Mouse (Mus musculus) stomach, embryonic 16.5 days (tissue): ENCODE measurements around the gene Krcc1. TPM values are rescaled to one million over a fixed set of nuclear protein-coding genes. Genes with fewer than 3 reads are reported as not detected.
A peak's percentile ranks its signal among the peaks of the same experiment; 100 is the strongest.

Experiments
- ATAC-seq: fragments of 200-750 bp; cut with Nextera tagmentation; 2 replicates; pipeline ENCODE4 v1.8.0; 2017; ENCODE audit warnings: moderate number of reproducible peaks, moderate TSS enrichment; ENCODE audit not compliant: insufficient read depth, low FRiP score
- H3K27ac ChIP-seq: fragments of 300-500 bp; sonication (generic); 2 replicates; pipeline ENCODE4 v1.5.1; 2014; ENCODE audit warnings: low read length
- H3K27me3 ChIP-seq: fragments of 300-500 bp; sonication (generic); 2 replicates; pipeline ENCODE4 v1.6.1; 2014; ENCODE audit warnings: low read length, control low read depth, mixed read lengths; ENCODE audit not compliant: control insufficient read depth, insufficient read depth
- H3K36me3 ChIP-seq: fragments of 300-500 bp; sonication (generic); 2 replicates; pipeline ENCODE4 v1.6.1; 2014; ENCODE audit warnings: low read length; ENCODE audit not compliant: control insufficient read depth, insufficient read depth
- H3K4me1 ChIP-seq: fragments of 300-500 bp; sonication (generic); 2 replicates; pipeline ENCODE4 v1.6.1; 2014; ENCODE audit warnings: low read length, control low read depth, mixed read lengths; ENCODE audit not compliant: control insufficient read depth, insufficient read depth
- H3K4me2 ChIP-seq: fragments of 300-500 bp; sonication (generic); 2 replicates; pipeline ENCODE4 v1.6.1; 2014; ENCODE audit warnings: low read depth, low read length, mixed read lengths
- H3K4me3 ChIP-seq: fragments of 300-500 bp; sonication (generic); replicated peaks from 2 replicates; pipeline ENCODE4 v1.5.1; 2014; ENCODE audit warnings: mild to moderate bottlenecking, low read length
- H3K9ac ChIP-seq: fragments of 300-500 bp; sonication (generic); 2 replicates; pipeline ENCODE4 v1.6.1; 2014; ENCODE audit warnings: low read length
- H3K9me3 ChIP-seq: fragments of 300-500 bp; sonication (generic); replicated peaks from 2 replicates; pipeline ENCODE4 v1.6.1; 2016; ENCODE audit warnings: low read length, control low read depth; ENCODE audit not compliant: control insufficient read depth
- WGBS: fragments of 180-500 bp; shearing (Covaris S2); extraction: QIAGEN DNeasy Blood & Tissue Kit; methylation state at CpG from one replicate; pipeline ENCODE4 v1.1.7; 2014; 5-methylcytosine and 5-hydroxymethylcytosine counted together
- polyA plus RNA-seq: library from polyadenylated mRNA; unstranded; fragments of >200 nt; fragmentation: Nextera tagmentation; extraction: Ambion mirVana; gene quantifications from 2 replicates; pipeline ENCODE4 v1.2.1, GENCODE M21; 2015

Krcc1 gene
- 57.0 and 57.5 TPM in 2 replicates for polyA plus RNA-seq

GRCm38 (mm10) chr6:71271389-71272315 lies at the start of gene Krcc1:
TSS of gene Krcc1 (plus strand) at chr6:71271677.
- WGBS = under 1% methylated on average over 73 of the region's 84 CpGs
- Histone ChIP-seq H3K9ac (peak within 1 kb of the TSS; percentile 86), H3K4me1 (peaks cover 10% of the 10 kb centered on the region; the same call in 1 of the 2 replicates), H3K4me2 (peak within 1 kb of the TSS; percentile 77), H3K36me3 (no peaks in the 10 kb centered on the region), H3K9me3 (no peaks in the 10 kb centered on the region), H3K27me3 (no peaks in the 10 kb centered on the region), H3K4me3 (peak within 1 kb of the TSS; percentile 56), H3K27ac (peak within 1 kb of the TSS; percentile 88)
- peak; percentile 97 for ATAC-seq

- Histone ChIP-seq H3K27me3 (no peaks in the 10 kb centered on the region), H3K4me2 (no peak overlapping the region), H3K27ac (no peak overlapping the region), H3K36me3 (no peaks in the 10 kb centered on the region), H3K9ac (no peak overlapping the region), H3K9me3 (no peaks in the 10 kb centered on the region), H3K4me1 (no peaks in the 10 kb centered on the region), H3K4me3 (no peak overlapping the region)
- 0 out of 2 replicates have a peak, but pooled peaks have one; percentile 56 for ATAC-seq
- 50% methylated on average over 3 of the region's 3 CpGs for WGBS
Measured at GRCm38 (mm10) chr6:71224184-71224943, 47.1 kb upstream of the Krcc1 start.

GRCm38 (mm10) chr6:71226544-71226943 lies 44.9 kb upstream of the Krcc1 start:
- Histone ChIP-seq H3K9me3 (no peaks in the 10 kb centered on the region), H3K9ac (no peak overlapping the region), H3K4me2 (no peak overlapping the region), H3K27ac (no peak overlapping the region), H3K27me3 (no peaks in the 10 kb centered on the region), H3K4me1 (no peaks in the 10 kb centered on the region), H3K4me3 (no peak overlapping the region), H3K36me3 (no peaks in the 10 kb centered on the region)
- 44% methylated on average over 6 of the region's 6 CpGs for WGBS
- ATAC-seq = no peak

GRCm38 (mm10) chr6:71227157-71227770 lies 44.2 kb upstream of the Krcc1 start:
- H3K9me3 ChIP-seq = no peaks in the 10 kb centered on the region
- ATAC-seq = 0 out of 2 replicates have a peak, but pooled peaks have one; percentile 21
- H3K4me2 ChIP-seq = no peak overlapping the region
- no peaks in the 10 kb centered on the region for H3K4me1 ChIP-seq
- WGBS = 16% methylated on average over 7 of the region's 7 CpGs
- no peaks in the 10 kb centered on the region for H3K36me3 ChIP-seq
- no peaks in the 10 kb centered on the region for H3K27me3 ChIP-seq
- H3K9ac ChIP-seq = no peak overlapping the region
- H3K27ac ChIP-seq = no peak overlapping the region
- H3K4me3 ChIP-seq = no peak overlapping the region

- no peaks in the 10 kb centered on the region for H3K36me3 ChIP-seq
- no peak overlapping the region for H3K4me3 ChIP-seq
- H3K4me2 ChIP-seq = no peak overlapping the region
- no peaks in the 10 kb centered on the region for H3K27me3 ChIP-seq
- ATAC-seq = no peak
- H3K9me3 ChIP-seq = no peaks in the 10 kb centered on the region
- 0 out of 2 replicates have a peak, but pooled peaks cover 2% of the 10 kb centered on the region for H3K4me1 ChIP-seq
- 77% methylated on average over 13 of the region's 13 CpGs for WGBS
- no peak overlapping the region for H3K27ac ChIP-seq
- no peak overlapping the region for H3K9ac ChIP-seq
Measured at GRCm38 (mm10) chr6:71235121-71235520, 36.4 kb upstream of the Krcc1 start.

GRCm38 (mm10) chr6:71235944-71236343 lies 35.5 kb upstream of the Krcc1 start:
- Histone ChIP-seq H3K4me2 (no peak overlapping the region), H3K4me1 (0 out of 2 replicates have a peak, but pooled peaks cover 2% of the 10 kb centered on the region), H3K9ac (no peak overlapping the region), H3K27me3 (no peaks in the 10 kb centered on the region), H3K36me3 (no peaks in the 10 kb centered on the region), H3K27ac (no peak overlapping the region), H3K4me3 (no peak overlapping the region), H3K9me3 (no peaks in the 10 kb centered on the region)
- no peak for ATAC-seq
- WGBS = 63% methylated on average over 3 of the region's 3 CpGs

GRCm38 (mm10) chr6:71236506-71236905 lies 35.0 kb upstream of the Krcc1 start:
- Histone ChIP-seq H3K36me3 (no peaks in the 10 kb centered on the region), H3K27ac (peak overlapping the region; percentile 42; the same call in 1 of the 2 replicates), H3K4me3 (no peak overlapping the region), H3K4me1 (0 out of 2 replicates have a peak, but pooled peaks cover 2% of the 10 kb centered on the region), H3K9me3 (no peaks in the 10 kb centered on the region), H3K27me3 (no peaks in the 10 kb centered on the region), H3K4me2 (no peak overlapping the region), H3K9ac (no peak overlapping the region)
- ATAC-seq = peak; percentile 61; the same call in 1 of the 2 replicates
- 62% methylated on average over 6 of the region's 6 CpGs for WGBS

GRCm38 (mm10) chr6:71237031-71237431 lies 34.4 kb upstream of the Krcc1 start:
- H3K9me3 ChIP-seq = no peaks in the 10 kb centered on the region
- H3K9ac ChIP-seq = no peak overlapping the region
- peak; percentile 26; the same call in 1 of the 2 replicates for ATAC-seq
- H3K36me3 ChIP-seq = no peaks in the 10 kb centered on the region
- H3K4me1 ChIP-seq = 0 out of 2 replicates have a peak, but pooled peaks cover 2% of the 10 kb centered on the region
- H3K27ac ChIP-seq = peak overlapping the region; percentile 42; the same call in 1 of the 2 replicates
- H3K27me3 ChIP-seq = no peaks in the 10 kb centered on the region
- H3K4me2 ChIP-seq = no peak overlapping the region
- 52% methylated on average over 6 of the region's 6 CpGs for WGBS
- no peak overlapping the region for H3K4me3 ChIP-seq
